Mouse (Mus musculus) heart, embryonic 11.5 days (tissue): ENCODE results near the gene Hivep3. TPM values are rescaled to one million over a fixed set of nuclear protein-coding genes. Genes with fewer than 3 reads are reported as not detected.

Source experiments
- ATAC-seq: fragments of 200-750 bp; cut with Nextera tagmentation; replicated peaks from 2 replicates; pipeline ENCODE4 v1.8.0; 2017; ENCODE audit warnings: moderate library complexity; ENCODE audit not compliant: insufficient number of reproducible peaks, low FRiP score, low TSS enrichment
- H3K27ac ChIP-seq: fragments of 300-500 bp; sonication (generic); 2 replicates; pipeline ENCODE4 v1.5.1; 2014; ENCODE audit warnings: mild to moderate bottlenecking, low read depth, low read length
- H3K27me3 ChIP-seq: fragments of 300-500 bp; sonication (generic); 2 replicates; pipeline ENCODE4 v1.6.1; 2014; ENCODE audit warnings: mild to moderate bottlenecking, low read length, mixed read lengths; ENCODE audit not compliant: control insufficient read depth, insufficient read depth
- H3K36me3 ChIP-seq: fragments of 300-500 bp; sonication (generic); 2 replicates; pipeline ENCODE4 v1.6.1; 2014; ENCODE audit warnings: mild to moderate bottlenecking, low read length, moderate library complexity, mixed read lengths; ENCODE audit not compliant: control insufficient read depth, insufficient read depth
- H3K4me1 ChIP-seq: fragments of 300-500 bp; sonication (generic); 2 replicates; pipeline ENCODE4 v1.6.1; 2014; ENCODE audit warnings: low read length; ENCODE audit not compliant: control insufficient read depth, insufficient read depth
- H3K4me2 ChIP-seq: fragments of 300-500 bp; sonication (generic); 2 replicates; pipeline ENCODE4 v1.6.1; 2014; ENCODE audit warnings: mild to moderate bottlenecking, moderate library complexity
- H3K4me3 ChIP-seq: fragments of 300-500 bp; sonication (generic); 2 replicates; pipeline ENCODE4 v1.5.1; 2014; ENCODE audit warnings: low read depth, low read length
- H3K9ac ChIP-seq: fragments of 300-500 bp; sonication (generic); 2 replicates; pipeline ENCODE4 v1.6.1; 2014; ENCODE audit warnings: mild to moderate bottlenecking, low read depth, low read length, moderate library complexity
- H3K9me3 ChIP-seq: fragments of 300-500 bp; sonication (generic); replicated peaks from 2 replicates; pipeline ENCODE4 v1.6.1; 2016; ENCODE audit warnings: low read length; ENCODE audit not compliant: control insufficient read depth
- WGBS: fragments of 180-500 bp; shearing (Covaris S2); extraction: QIAGEN DNeasy Blood & Tissue Kit; methylation state at CpG from one replicate; pipeline ENCODE4 v1.1.7; 2014; ENCODE audit not compliant: insufficient replicate concordance; 5-methylcytosine and 5-hydroxymethylcytosine counted together
- polyA plus RNA-seq: library from polyadenylated mRNA; unstranded; fragments of >200 nt; fragmentation: Nextera tagmentation; extraction: Ambion mirVana; gene quantifications from 2 replicates; pipeline ENCODE4 v1.2.1, GENCODE M21; 2014

Gene Hivep3
- polyA plus RNA-seq, 1 experiment from 2014 or later: 4.8 TPM

DNA sequence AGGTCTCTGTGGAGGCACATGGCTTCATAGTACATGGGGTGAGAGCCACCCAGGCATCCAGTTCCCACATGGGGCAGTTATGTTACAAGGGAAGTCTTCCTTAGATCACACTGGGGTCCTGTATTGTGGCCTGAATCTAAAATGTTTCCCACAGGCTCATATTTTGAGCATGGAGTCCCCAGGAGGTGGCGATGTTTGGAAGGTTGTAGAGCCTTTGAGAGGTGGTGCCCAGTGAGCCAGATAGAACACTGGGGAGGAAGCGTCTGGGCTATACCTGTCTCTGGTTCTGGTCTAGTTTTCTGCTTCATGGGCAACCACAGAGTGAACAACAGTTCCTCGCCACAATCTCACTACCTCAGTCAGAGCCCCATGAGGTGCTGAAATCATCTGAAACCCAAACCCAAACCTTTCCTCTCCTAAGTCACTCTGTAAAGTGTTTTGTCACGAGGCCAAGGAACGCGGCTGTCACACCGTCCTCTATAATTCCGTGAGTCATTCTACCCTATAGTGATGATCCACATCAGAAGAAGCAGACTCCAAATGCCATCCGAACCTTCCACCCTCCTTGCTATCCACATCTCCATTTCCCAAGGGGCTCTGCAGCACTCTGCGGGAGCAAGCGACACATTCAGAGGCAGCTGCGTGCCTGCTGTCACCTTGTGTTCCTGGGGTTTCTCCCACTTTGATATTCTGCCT is 187.6 kb downstream of the Hivep3 start:
- no peak overlapping the region for H3K9ac ChIP-seq
- H3K27me3 ChIP-seq: no peaks in the 10 kb centered on the region
- ATAC-seq: no peak
- no peak overlapping the region for H3K4me2 ChIP-seq
- H3K4me1 ChIP-seq: no peaks in the 10 kb centered on the region
- H3K27ac ChIP-seq: no peak overlapping the region
- WGBS: 80% methylated on average over 12 of the region's 12 CpGs
- no peak overlapping the region for H3K4me3 ChIP-seq
- H3K36me3 ChIP-seq: no peaks in the 10 kb centered on the region
- peaks cover 10% of the 10 kb centered on the region; the same call in 1 of the 2 replicates for H3K9me3 ChIP-seq

DNA sequence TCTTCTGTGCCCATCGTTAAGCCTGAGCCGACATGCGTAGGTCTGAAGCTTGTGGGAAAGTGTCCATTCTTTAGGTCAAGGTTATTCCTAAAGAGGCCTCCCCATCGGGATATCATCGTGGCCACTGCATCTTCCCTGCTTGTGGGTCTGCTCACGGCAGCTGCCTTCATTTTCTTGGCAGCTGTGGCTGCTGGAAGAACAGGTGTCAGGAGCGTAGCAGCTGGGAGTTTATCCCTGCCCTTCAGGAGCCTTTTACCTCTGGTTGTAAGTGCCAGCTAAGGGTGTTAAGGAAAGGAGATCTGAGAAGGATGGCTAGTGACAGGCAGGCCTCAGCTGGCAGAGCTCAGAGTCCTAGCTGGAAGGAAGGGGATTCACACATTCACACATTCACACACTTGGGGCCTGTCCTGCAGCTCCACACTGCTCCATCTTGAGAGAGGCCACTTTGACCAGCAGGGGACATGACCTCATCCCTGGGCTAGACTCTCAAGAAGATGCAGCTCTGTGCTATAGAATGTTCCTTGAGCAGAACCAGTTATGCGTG is 188.2 kb downstream of the Hivep3 start:
- H3K9me3 ChIP-seq: peaks cover 10% of the 10 kb centered on the region; the same call in 1 of the 2 replicates
- no peak overlapping the region for H3K4me3 ChIP-seq
- H3K27me3 ChIP-seq: no peaks in the 10 kb centered on the region
- no peak overlapping the region for H3K27ac ChIP-seq
- no peak overlapping the region for H3K4me2 ChIP-seq
- 64% methylated on average over 8 of the region's 8 CpGs for WGBS
- no peak overlapping the region for H3K9ac ChIP-seq
- ATAC-seq: no peak
- no peaks in the 10 kb centered on the region for H3K4me1 ChIP-seq
- no peaks in the 10 kb centered on the region for H3K36me3 ChIP-seq

DNA sequence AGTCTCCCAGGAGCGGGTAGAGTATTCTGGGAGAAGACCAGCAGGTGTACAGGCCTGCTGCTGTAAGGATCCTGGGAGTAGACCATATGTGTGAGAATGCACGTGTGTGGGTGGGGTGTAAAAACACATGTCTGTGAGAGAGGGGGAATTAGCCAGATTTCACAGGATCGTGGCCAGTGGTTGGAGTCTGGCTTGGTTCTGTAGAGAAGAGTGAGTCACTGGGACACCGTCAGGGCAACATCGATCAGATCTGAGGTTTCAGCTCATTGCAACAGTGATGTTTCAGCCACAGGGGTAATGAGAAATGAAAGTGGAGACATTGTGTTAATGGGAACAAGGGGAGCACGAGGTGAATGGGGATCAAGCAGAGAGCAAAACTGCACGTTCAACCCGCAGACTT is 189.4 kb downstream of the Hivep3 start:
- no peak overlapping the region for H3K9ac ChIP-seq
- H3K27ac ChIP-seq: no peak overlapping the region
- H3K4me3 ChIP-seq: no peak overlapping the region
- 82% methylated on average over 8 of the region's 8 CpGs for WGBS
- no peaks in the 10 kb centered on the region for H3K27me3 ChIP-seq
- no peak overlapping the region for H3K4me2 ChIP-seq
- H3K36me3 ChIP-seq: no peaks in the 10 kb centered on the region
- no peaks in the 10 kb centered on the region for H3K4me1 ChIP-seq
- ATAC-seq: no peak
- peaks cover 10% of the 10 kb centered on the region; the same call in 1 of the 2 replicates for H3K9me3 ChIP-seq

GRCm38 (mm10) chr4:119923410-119923809 is 189.8 kb downstream of the Hivep3 start:
- peaks cover 10% of the 10 kb centered on the region; the same call in 1 of the 2 replicates for H3K9me3 ChIP-seq
- H3K36me3 ChIP-seq: no peaks in the 10 kb centered on the region
- H3K4me3 ChIP-seq: no peak overlapping the region
- H3K27me3 ChIP-seq: no peaks in the 10 kb centered on the region
- WGBS: 78% methylated on average over 3 of the region's 3 CpGs
- H3K9ac ChIP-seq: no peak overlapping the region
- H3K27ac ChIP-seq: no peak overlapping the region
- no peak for ATAC-seq
- H3K4me2 ChIP-seq: no peak overlapping the region
- H3K4me1 ChIP-seq: no peaks in the 10 kb centered on the region

- Histone ChIP-seq H3K27ac (no peak overlapping the region), H3K36me3 (no peaks in the 10 kb centered on the region), H3K4me3 (no peak overlapping the region), H3K27me3 (no peaks in the 10 kb centered on the region), H3K4me1 (no peaks in the 10 kb centered on the region), H3K9ac (no peak overlapping the region), H3K9me3 (peaks cover 10% of the 10 kb centered on the region; the same call in 1 of the 2 replicates), H3K4me2 (no peak overlapping the region)
- ATAC-seq: no peak
These were observed 191.5 kb downstream of the Hivep3 start for GRCm38 (mm10) chr4:119925052-119925451.

- ATAC-seq: no peak
- WGBS: 76% methylated on average over 8 of the region's 8 CpGs
- H3K36me3 ChIP-seq: no peaks in the 10 kb centered on the region
- H3K4me1 ChIP-seq: no peaks in the 10 kb centered on the region
- H3K27ac ChIP-seq: no peak overlapping the region
- H3K27me3 ChIP-seq: no peaks in the 10 kb centered on the region; the same call in 1 of the 2 replicates
- no peak overlapping the region for H3K9ac ChIP-seq
- no peaks in the 10 kb centered on the region for H3K9me3 ChIP-seq
- H3K4me3 ChIP-seq: no peak overlapping the region
- no peak overlapping the region for H3K4me2 ChIP-seq
These were observed 198.3 kb downstream of the Hivep3 start for GRCm38 (mm10) chr4:119931923-119932322.

DNA sequence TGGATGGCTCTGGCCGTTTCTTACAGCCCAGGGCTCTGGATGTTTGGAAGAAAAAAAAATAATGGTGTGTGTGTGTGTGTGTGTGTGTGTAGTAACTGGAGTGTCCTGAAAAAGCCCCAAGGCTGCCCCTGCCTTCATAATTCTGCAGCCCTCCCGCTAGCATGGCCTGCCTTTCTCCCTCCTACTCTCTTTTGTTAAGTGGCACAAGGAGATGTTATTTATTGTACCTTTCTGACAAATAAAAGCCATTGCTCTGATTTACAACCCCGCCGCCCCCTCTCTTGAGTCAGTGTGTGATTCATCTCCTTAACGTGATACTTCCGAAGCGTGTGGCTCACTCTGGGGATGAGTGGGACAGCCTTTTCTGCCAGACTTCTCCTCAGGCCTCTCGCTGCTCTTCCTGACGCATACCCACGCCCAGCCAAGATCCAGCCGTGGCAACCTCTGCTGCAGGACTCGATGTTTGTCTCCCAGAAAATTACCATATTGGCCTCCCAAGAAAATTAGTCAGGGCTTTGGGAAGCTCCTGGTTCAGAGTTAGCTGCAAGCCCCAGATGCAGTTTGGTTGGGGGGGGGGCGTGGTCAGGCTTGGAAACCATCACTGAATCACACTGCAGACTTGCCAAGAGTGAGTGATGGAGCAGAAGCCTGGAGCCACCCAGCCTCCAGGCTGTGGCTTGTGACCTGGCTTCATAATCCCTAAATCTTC is 199.1 kb downstream of the Hivep3 start:
- no peaks in the 10 kb centered on the region for H3K9me3 ChIP-seq
- H3K4me1 ChIP-seq: peaks cover under 1% of the 10 kb centered on the region; the same call in 1 of the 2 replicates
- no peak overlapping the region for H3K27ac ChIP-seq
- no peak overlapping the region for H3K4me3 ChIP-seq
- H3K27me3 ChIP-seq: no peaks in the 10 kb centered on the region; the same call in 1 of the 2 replicates
- 72% methylated on average over 13 of the region's 13 CpGs for WGBS
- H3K9ac ChIP-seq: no peak overlapping the region
- ATAC-seq: no peak
- H3K4me2 ChIP-seq: no peak overlapping the region
- H3K36me3 ChIP-seq: no peaks in the 10 kb centered on the region

DNA sequence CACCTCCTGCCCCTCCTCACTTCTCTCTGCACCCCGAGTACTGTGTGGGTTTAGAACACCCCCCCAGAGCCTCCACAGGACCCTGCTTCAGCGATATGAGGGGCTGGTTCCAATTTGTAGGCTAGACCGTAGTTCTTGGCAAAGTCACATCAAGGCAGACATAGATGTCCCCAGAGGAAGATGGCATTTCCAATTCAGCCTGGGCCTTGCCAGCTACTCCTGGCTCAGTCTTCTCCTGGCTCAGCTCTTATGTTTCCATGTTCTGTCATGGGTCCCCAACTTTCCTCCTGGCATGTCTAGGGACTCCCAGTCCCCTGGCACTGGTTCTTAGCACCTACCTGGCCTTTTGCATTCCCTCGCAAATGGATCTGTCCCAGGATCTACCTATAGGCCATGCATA is 201.3 kb downstream of the Hivep3 start:
- 77% methylated on average over 4 of the region's 4 CpGs for WGBS
- Histone ChIP-seq H3K36me3 (no peaks in the 10 kb centered on the region), H3K4me2 (no peak overlapping the region), H3K9ac (no peak overlapping the region), H3K27me3 (no peaks in the 10 kb centered on the region; the same call in 1 of the 2 replicates), H3K4me1 (peaks cover 6% of the 10 kb centered on the region; the same call in 1 of the 2 replicates), H3K4me3 (no peak overlapping the region), H3K9me3 (no peaks in the 10 kb centered on the region), H3K27ac (no peak overlapping the region)
- ATAC-seq: no peak
